Mouse (Mus musculus): Measurements from ENCODE around the gene Plekha6.

DNA sequence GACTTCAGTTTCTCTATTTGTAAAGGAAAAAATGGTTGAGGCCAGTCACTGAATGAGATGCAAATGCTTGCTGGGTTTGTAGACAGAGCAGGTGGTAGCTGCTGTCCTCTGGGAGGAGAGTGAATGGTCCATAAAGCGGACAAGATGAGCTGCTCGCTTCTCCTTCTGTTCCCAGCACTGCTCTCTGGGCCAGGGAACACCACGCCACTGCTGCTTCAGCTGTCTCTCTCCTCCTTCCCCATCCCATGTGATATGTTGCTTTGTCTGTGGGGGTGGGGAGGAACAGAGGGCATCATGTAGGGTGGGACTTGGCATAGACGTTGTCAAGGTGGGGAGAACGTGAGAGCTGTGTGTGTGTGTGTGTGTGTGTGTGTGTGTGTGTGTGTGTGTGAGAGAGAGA lies 53.0 kb downstream of the Plekha6 start:
- TF ChIP-seq FLI1 (IDR thresholded peaks at IDR 0.05; ENCODE audit: low read length), result no peak
- no peak for TF ChIP-seq GATA1 (IDR thresholded peaks at IDR 0.05; ENCODE audit: borderline replicate concordance, low read length)
